Mouse (Mus musculus): ENCODE results near the gene Atp13a2.

Atp13a2 gene

GRCm38 (mm10) chr4:140996812-140997211, 10.1 kb downstream of the Atp13a2 start:
- DNase-seq (ENCODE audit: low read depth, low spot score) = no peak

- DNase-seq (ENCODE audit: low read depth, low spot score) = no peak
Observed at GRCm38 (mm10) chr4:141005983-141006382, 19.3 kb downstream of the Atp13a2 start.

GRCm38 (mm10) chr4:141008028-141008427, 21.4 kb downstream of the Atp13a2 start:
- peak; percentile 78 for DNase-seq (ENCODE audit: low read depth, low spot score)

GRCm38 (mm10) chr4:141010118-141010517, 23.4 kb downstream of the Atp13a2 start, which contains the start of gene Mfap2:
Gene Mfap2 (plus strand): TSS chr4:141010418.
- DNase-seq (ENCODE audit: low read depth, low spot score) = no peak

GRCm38 (mm10) chr4:141010526-141010925, 23.9 kb downstream of the Atp13a2 start:
- no peak for DNase-seq (ENCODE audit: low read depth, low spot score)

GRCm38 (mm10) chr4:141010941-141011429, 24.3 kb downstream of the Atp13a2 start:
- DNase-seq (ENCODE audit: low read depth, low spot score) = no peak

- peak; percentile 41 for DNase-seq (ENCODE audit: low read depth, low spot score)
Observed at GRCm38 (mm10) chr4:141011556-141012328, 25.1 kb downstream of the Atp13a2 start.

- no peak for DNase-seq (ENCODE audit: low read depth, low spot score)
Observed at GRCm38 (mm10) chr4:141012558-141012957, 25.9 kb downstream of the Atp13a2 start.

GRCm38 (mm10) chr4:141014114-141014513, 27.4 kb downstream of the Atp13a2 start:
- no peak for DNase-seq (ENCODE audit: low read depth, low spot score)

GRCm38 (mm10) chr4:141014856-141015255, 28.2 kb downstream of the Atp13a2 start:
- no peak for DNase-seq (ENCODE audit: low read depth, low spot score)

- DNase-seq (ENCODE audit: low read depth, low spot score) = no peak
Observed at GRCm38 (mm10) chr4:141015356-141015755, 28.7 kb downstream of the Atp13a2 start.

GRCm38 (mm10) chr4:141016311-141016710, 29.6 kb downstream of the Atp13a2 start:
- DNase-seq (ENCODE audit: low read depth, low spot score) = peak; percentile 80

- no peak for DNase-seq (ENCODE audit: low read depth, low spot score)
Observed at GRCm38 (mm10) chr4:141017657-141018436, 31.2 kb downstream of the Atp13a2 start.

GRCm38 (mm10) chr4:141020220-141020619, 33.5 kb downstream of the Atp13a2 start:
- no peak for DNase-seq (ENCODE audit: low read depth, low spot score)

GRCm38 (mm10) chr4:141020811-141021613, 34.3 kb downstream of the Atp13a2 start:
- no peak for DNase-seq (ENCODE audit: low read depth, low spot score)

GRCm38 (mm10) chr4:141021614-141021929, 34.9 kb downstream of the Atp13a2 start:
- DNase-seq (ENCODE audit: low read depth, low spot score) = no peak

GRCm38 (mm10) chr4:141024052-141024451, 37.4 kb downstream of the Atp13a2 start:
- DNase-seq (ENCODE audit: low read depth, low spot score) = no peak

GRCm38 (mm10) chr4:141024992-141025391, 38.3 kb downstream of the Atp13a2 start:
- no peak for DNase-seq (ENCODE audit: low read depth, low spot score)

- DNase-seq (ENCODE audit: low read depth, low spot score) = no peak
Observed at GRCm38 (mm10) chr4:141030541-141031206, 44.0 kb downstream of the Atp13a2 start.

GRCm38 (mm10) chr4:141031733-141032132, 45.1 kb downstream of the Atp13a2 start:
- DNase-seq (ENCODE audit: low read depth, low spot score) = peak; percentile 92
